In genomic region chr8:61661611-61662010, GRCm38 (mm10) we compare ENCODE assay signal across 24 mouse cellular contexts.
DNase-seq lines count a peak whose midpoint lies in the region; ATAC-seq lines count a peak whose summit lies in the region.
"Had no signal": no experiment of that assay in that cellular context is flagged by ENCODE, and none has a peak within 500 bp of the region (broad histone marks: within the 10 kb centered on the region; RNA-seq: fewer than 3 reads in every experiment).

No protein-coding gene starts in this region.

- no peaks in the 10 kb centered on the region for H3K36me3 ChIP-seq in lung, embryonic 16.5 days (ENCODE audit: control insufficient read depth, insufficient read depth, low read length)
- no peaks in the 10 kb centered on the region; the same call in 1 of the 2 replicates for H3K36me3 ChIP-seq in midbrain, embryonic 11.5 days (ENCODE audit: control insufficient read depth, insufficient read depth, low read length)
- H3K36me3 ChIP-seq in midbrain, embryonic 10.5 days = peaks cover 22% of the 10 kb centered on the region; the same call in 1 of the 2 replicates
- H3K36me3 ChIP-seq: embryonic facial prominence, embryonic 15.5 days; forebrain, embryonic 12.5 days had no signal

- no peak for DNase-seq in frontal cortex, postnatal 25 days (ENCODE audit: low spot score in 2 of 2)
- no peak for DNase-seq in lung, postnatal 4 days
- peak; percentile 19 for DNase-seq in midbrain, embryonic 11.5 days (ENCODE audit: low spot score, missing footprints)
- DNase-seq in midbrain, embryonic 10.5 days (ENCODE audit: low spot score) = no peak
- peak; percentile 59 for DNase-seq in telencephalon, adult 2 months (ENCODE audit: low read depth, low spot score)
- DNase-seq in cerebellum, adult 9-10 months = no peak
- DNase-seq: adrenal gland, adult 2 months; adrenal gland, postnatal 10 days; adrenal gland, postnatal 25 days; cerebellum, adult 11-12 months; cerebellum, adult 2 months; cerebellum, adult 9-11 months; cerebellum, postnatal 14 days; cerebellum, postnatal 36 days; embryo, embryonic 11 days; forebrain, postnatal 0 days had no signal

- H3K27me3 ChIP-seq in lung, embryonic 16.5 days (ENCODE audit: control insufficient read depth, insufficient read depth, low read depth, low read length) = no peaks in the 10 kb centered on the region
- H3K27me3 ChIP-seq in midbrain, embryonic 11.5 days (ENCODE audit: control insufficient read depth, insufficient read depth, low read length) = no peaks in the 10 kb centered on the region
- H3K27me3 ChIP-seq in midbrain, embryonic 10.5 days (ENCODE audit: low read depth, poor library complexity, severe bottlenecking) = no peaks in the 10 kb centered on the region
- H3K27me3 ChIP-seq: embryonic facial prominence, embryonic 13.5 days; embryonic facial prominence, embryonic 15.5 days; forebrain, embryonic 12.5 days had no signal

- no peak overlapping the region for H3K4me3 ChIP-seq in lung, embryonic 16.5 days (ENCODE audit: low read length)
- no peak overlapping the region for H3K4me3 ChIP-seq in midbrain, embryonic 11.5 days (ENCODE audit: low read depth, low read length)
- H3K4me3 ChIP-seq in midbrain, embryonic 10.5 days = no peak overlapping the region
- H3K4me3 ChIP-seq: embryonic facial prominence, embryonic 13.5 days; embryonic facial prominence, embryonic 15.5 days; erythroblast, embryonic 14.5 days; forebrain, embryonic 10.5 days; forebrain, embryonic 12.5 days had no signal

- ATAC-seq in frontal cortex, adult (ENCODE audit: low TSS enrichment) = peak; percentile 96
- ATAC-seq in lung, embryonic 16.5 days (ENCODE audit: low read depth) = peak; percentile 23
- no peak for ATAC-seq in midbrain, embryonic 11.5 days (ENCODE audit: low FRiP score)
- ATAC-seq: forebrain, embryonic 14.5 days; forebrain, postnatal 0 days had no signal

- 67% methylated on average over 5 of the region's 5 CpGs for WGBS in lung, embryonic 16.5 days
- WGBS in midbrain, embryonic 11.5 days = 88% methylated on average over 5 of the region's 5 CpGs
- 92% methylated on average over 5 of the region's 5 CpGs for WGBS in midbrain, embryonic 10.5 days

- no peak overlapping the region for H3K4me2 ChIP-seq in lung, embryonic 16.5 days (ENCODE audit: low read depth, low read length)
- no peak overlapping the region for H3K4me2 ChIP-seq in midbrain, embryonic 11.5 days
- H3K4me2 ChIP-seq: embryonic facial prominence, embryonic 13.5 days; embryonic facial prominence, embryonic 15.5 days; forebrain, embryonic 12.5 days had no signal

- no peak overlapping the region for H3K9ac ChIP-seq in lung, embryonic 16.5 days (ENCODE audit: low read length)
- no peak overlapping the region for H3K9ac ChIP-seq in midbrain, embryonic 11.5 days (ENCODE audit: low read length)
- H3K9ac ChIP-seq: embryonic facial prominence, embryonic 13.5 days; embryonic facial prominence, embryonic 15.5 days; forebrain, embryonic 12.5 days; forebrain, postnatal 0 days had no signal

- no peaks in the 10 kb centered on the region for H3K9me3 ChIP-seq in lung, embryonic 16.5 days (ENCODE audit: control insufficient read depth, low read length)
- no peaks in the 10 kb centered on the region for H3K9me3 ChIP-seq in midbrain, embryonic 11.5 days (ENCODE audit: control insufficient read depth, low read length)
- H3K9me3 ChIP-seq in midbrain, embryonic 10.5 days (replicated peaks) = no peaks in the 10 kb centered on the region
- H3K9me3 ChIP-seq: embryonic facial prominence, embryonic 13.5 days; embryonic facial prominence, embryonic 15.5 days; forebrain, embryonic 10.5 days; forebrain, embryonic 12.5 days had no signal

- peaks cover 27% of the 10 kb centered on the region for H3K4me1 ChIP-seq in lung, embryonic 16.5 days (replicated peaks; ENCODE audit: control insufficient read depth, insufficient read depth, low read length)
- 0 out of 2 replicates have a peak, but pooled peaks cover under 1% of the 10 kb centered on the region for H3K4me1 ChIP-seq in midbrain, embryonic 11.5 days (ENCODE audit: control insufficient read depth, insufficient read depth, low read length)
- H3K4me1 ChIP-seq in midbrain, embryonic 10.5 days = peaks cover 20% of the 10 kb centered on the region

- H3K27ac ChIP-seq in lung, embryonic 16.5 days (ENCODE audit: low read length) = peak overlapping the region; percentile 36; the same call in 1 of the 2 replicates
- H3K27ac ChIP-seq in midbrain, embryonic 11.5 days (ENCODE audit: low read depth, low read length) = no peak overlapping the region
- H3K27ac ChIP-seq in midbrain, embryonic 10.5 days (replicated peaks) = no peak overlapping the region
- H3K27ac ChIP-seq: embryonic facial prominence, embryonic 13.5 days; embryonic facial prominence, embryonic 15.5 days; forebrain, embryonic 10.5 days; forebrain, embryonic 12.5 days had no signal

Comparison
In these comparisons a context has a peak if more than half of its experiments do, and no peak if none do; other contexts are left out.
1. DNase-seq: peak in midbrain, embryonic 11.5 days (single experiment) and telencephalon, adult 2 months (single experiment); none in frontal cortex, postnatal 25 days (0 of 2), lung, postnatal 4 days (0 of 2), midbrain, embryonic 10.5 days (single experiment) and cerebellum, adult 9-10 months (single experiment).